Mouse (Mus musculus) lung, embryonic 15.5 days (tissue): ENCODE data around the gene Syn3. TPM values are rescaled to one million over a fixed set of nuclear protein-coding genes. Genes with fewer than 3 reads are reported as not detected.

Source experiments
- ATAC-seq: fragments of 200-750 bp; cut with Nextera tagmentation; 2 replicates; pipeline ENCODE4 v1.8.0; 2017; ENCODE audit warnings: moderate number of reproducible peaks, borderline replicate concordance; ENCODE audit not compliant: low FRiP score, low TSS enrichment; ENCODE audit errors: extremely low read depth
- H3K27ac ChIP-seq: fragments of 300-500 bp; sonication (generic); 2 replicates; pipeline ENCODE4 v1.5.1; 2015; ENCODE audit warnings: moderate library complexity, mild to moderate bottlenecking, inconsistent platforms
- H3K27me3 ChIP-seq: fragments of 300-500 bp; sonication (generic); 2 replicates; pipeline ENCODE4 v1.6.1; 2015; ENCODE audit warnings: inconsistent platforms
- H3K36me3 ChIP-seq: fragments of 300-500 bp; sonication (generic); 2 replicates; pipeline ENCODE4 v1.6.1; 2015; ENCODE audit warnings: inconsistent platforms
- H3K4me1 ChIP-seq: fragments of 300-500 bp; sonication (generic); 2 replicates; pipeline ENCODE4 v1.6.1; 2015; ENCODE audit warnings: inconsistent platforms
- H3K4me2 ChIP-seq: fragments of 300-500 bp; sonication (generic); 2 replicates; pipeline ENCODE4 v1.6.1; 2015; ENCODE audit warnings: inconsistent platforms, mild to moderate bottlenecking, moderate library complexity
- H3K4me3 ChIP-seq: fragments of 300-500 bp; sonication (generic); 2 replicates; pipeline ENCODE4 v1.5.1; 2015; ENCODE audit warnings: mild to moderate bottlenecking, inconsistent platforms
- H3K9ac ChIP-seq: fragments of 300-500 bp; sonication (generic); 2 replicates; pipeline ENCODE4 v1.6.1; 2015; ENCODE audit warnings: inconsistent platforms
- H3K9me3 ChIP-seq: fragments of 300-500 bp; sonication (generic); 2 replicates; pipeline ENCODE4 v1.6.1; 2016; ENCODE audit warnings: inconsistent platforms
- whole genome bisulfite sequencing: fragments of 180-500 bp; shearing (Covaris S2); methylation state at CpG from one replicate; pipeline ENCODE4 v1.1.7; 2015; 5-methylcytosine and 5-hydroxymethylcytosine counted together
- polyA plus RNA-seq: library from polyadenylated mRNA; unstranded; fragments of >200 nt; fragmentation: Nextera tagmentation; extraction: Ambion mirVana; gene quantifications from 2 replicates; pipeline ENCODE4 v1.2.1, GENCODE M21; 2015

Syn3 gene
- polyA plus RNA-seq, 1 experiment from 2014 or later, result 2.6 TPM

GRCm38 (mm10) chr10:86315513-86315912 lies 183.2 kb downstream of the Syn3 start:
- ATAC-seq, result no peak
- H3K4me3 ChIP-seq, result no peak overlapping the region
- no peaks in the 10 kb centered on the region for H3K9me3 ChIP-seq
- H3K27me3 ChIP-seq, result no peaks in the 10 kb centered on the region
- peaks cover 23% of the 10 kb centered on the region for H3K4me1 ChIP-seq
- H3K36me3 ChIP-seq, result no peaks in the 10 kb centered on the region
- H3K27ac ChIP-seq, result no peak overlapping the region
- H3K9ac ChIP-seq, result no peak overlapping the region
- 50% methylated on average over 3 of the region's 3 CpGs for whole genome bisulfite sequencing
- H3K4me2 ChIP-seq, result no peak overlapping the region

- Histone ChIP-seq H3K4me3 (no peak overlapping the region), H3K9ac (no peak overlapping the region), H3K9me3 (no peaks in the 10 kb centered on the region), H3K27me3 (no peaks in the 10 kb centered on the region), H3K27ac (no peak overlapping the region), H3K4me2 (no peak overlapping the region), H3K36me3 (no peaks in the 10 kb centered on the region), H3K4me1 (peaks cover 24% of the 10 kb centered on the region)
- WGBS, result 80% methylated on average over 1 of the region's 1 CpGs
- no peak for ATAC-seq
Measured at GRCm38 (mm10) chr10:86313448-86313847, 185.2 kb downstream of the Syn3 start.

- Histone ChIP-seq H3K36me3 (no peaks in the 10 kb centered on the region), H3K4me3 (no peak overlapping the region), H3K4me1 (peaks cover 20% of the 10 kb centered on the region), H3K9ac (no peak overlapping the region), H3K27me3 (no peaks in the 10 kb centered on the region), H3K4me2 (no peak overlapping the region), H3K9me3 (no peaks in the 10 kb centered on the region), H3K27ac (no peak overlapping the region)
- ATAC-seq, result no peak
- 86% methylated on average over 3 of the region's 3 CpGs for WGBS
Measured at GRCm38 (mm10) chr10:86312976-86313375, 185.7 kb downstream of the Syn3 start.

- ATAC-seq, result peak; percentile 83
- no peaks in the 10 kb centered on the region for H3K27me3 ChIP-seq
- no peak overlapping the region for H3K4me2 ChIP-seq
- H3K4me1 ChIP-seq, result peaks cover 17% of the 10 kb centered on the region
- no peak overlapping the region for H3K4me3 ChIP-seq
- H3K36me3 ChIP-seq, result peaks cover 16% of the 10 kb centered on the region
- 26% methylated on average over 6 of the region's 6 CpGs for WGBS
- no peaks in the 10 kb centered on the region for H3K9me3 ChIP-seq
- no peak overlapping the region for H3K9ac ChIP-seq
- H3K27ac ChIP-seq, result peak overlapping the region; percentile 25
Measured at GRCm38 (mm10) chr10:86310527-86310926, 188.2 kb downstream of the Syn3 start.

GRCm38 (mm10) chr10:86307235-86307634 lies 191.5 kb downstream of the Syn3 start:
- WGBS, result 88% methylated on average over 4 of the region's 4 CpGs
- Histone ChIP-seq H3K4me1 (peaks cover 32% of the 10 kb centered on the region), H3K36me3 (peaks cover 16% of the 10 kb centered on the region), H3K27me3 (no peaks in the 10 kb centered on the region), H3K27ac (no peak overlapping the region), H3K4me2 (no peak overlapping the region), H3K9ac (no peak overlapping the region), H3K4me3 (no peak overlapping the region), H3K9me3 (no peaks in the 10 kb centered on the region)
- no peak for ATAC-seq

- Histone ChIP-seq H3K4me1 (peaks cover 38% of the 10 kb centered on the region), H3K27ac (no peak overlapping the region), H3K36me3 (peaks cover 16% of the 10 kb centered on the region), H3K4me3 (no peak overlapping the region), H3K9ac (no peak overlapping the region), H3K4me2 (no peak overlapping the region), H3K9me3 (no peaks in the 10 kb centered on the region), H3K27me3 (no peaks in the 10 kb centered on the region)
- 20% methylated on average over 2 of the region's 2 CpGs for WGBS
- ATAC-seq, result no peak
Measured at GRCm38 (mm10) chr10:86304583-86304982, 194.1 kb downstream of the Syn3 start.

GRCm38 (mm10) chr10:86303495-86303876 lies 195.2 kb downstream of the Syn3 start:
- Histone ChIP-seq H3K4me1 (peaks cover 38% of the 10 kb centered on the region), H3K36me3 (peaks cover 16% of the 10 kb centered on the region), H3K4me2 (peak overlapping the region; percentile 87), H3K4me3 (0 out of 2 replicates have a peak overlapping the region, but pooled peaks have one; percentile 61), H3K9ac (no peak overlapping the region), H3K27ac (peak overlapping the region; percentile 86), H3K27me3 (no peaks in the 10 kb centered on the region), H3K9me3 (no peaks in the 10 kb centered on the region)
- WGBS, result 48% methylated on average over 2 of the region's 2 CpGs
- ATAC-seq, result no peak

GRCm38 (mm10) chr10:86302761-86303494 lies 195.8 kb downstream of the Syn3 start:
- ATAC-seq, result peak; percentile 11; the same call in 1 of the 2 replicates
- peak overlapping the region; percentile 61 for H3K4me3 ChIP-seq
- H3K4me2 ChIP-seq, result peak overlapping the region; percentile 87
- 16% methylated on average over 8 of the region's 8 CpGs for WGBS
- no peaks in the 10 kb centered on the region for H3K9me3 ChIP-seq
- peak overlapping the region; percentile 23; the same call in 1 of the 2 replicates for H3K9ac ChIP-seq
- peaks cover 16% of the 10 kb centered on the region for H3K36me3 ChIP-seq
- peak overlapping the region; percentile 86 for H3K27ac ChIP-seq
- H3K4me1 ChIP-seq, result peaks cover 38% of the 10 kb centered on the region
- no peaks in the 10 kb centered on the region for H3K27me3 ChIP-seq

GRCm38 (mm10) chr10:86302318-86302648 lies 196.4 kb downstream of the Syn3 start:
- Histone ChIP-seq H3K27me3 (no peaks in the 10 kb centered on the region; the same call in 1 of the 2 replicates), H3K36me3 (peaks cover 14% of the 10 kb centered on the region), H3K4me2 (peak overlapping the region; percentile 87), H3K27ac (peak overlapping the region; percentile 86), H3K9ac (peak overlapping the region; percentile 75), H3K4me3 (peak overlapping the region; percentile 61), H3K9me3 (no peaks in the 10 kb centered on the region), H3K4me1 (peaks cover 38% of the 10 kb centered on the region)
- no peak for ATAC-seq
- 49% methylated on average over 4 of the region's 4 CpGs for WGBS

GRCm38 (mm10) chr10:86301593-86302317 lies 196.9 kb downstream of the Syn3 start:
- peak overlapping the region; percentile 75 for H3K9ac ChIP-seq
- H3K4me3 ChIP-seq, result peak overlapping the region; percentile 61
- peak overlapping the region; percentile 86 for H3K27ac ChIP-seq
- peaks cover 38% of the 10 kb centered on the region for H3K4me1 ChIP-seq
- no peaks in the 10 kb centered on the region; the same call in 1 of the 2 replicates for H3K27me3 ChIP-seq
- H3K9me3 ChIP-seq, result no peaks in the 10 kb centered on the region
- ATAC-seq, result no peak
- H3K4me2 ChIP-seq, result peak overlapping the region; percentile 87
- 17% methylated on average over 4 of the region's 4 CpGs for WGBS
- peaks cover 9% of the 10 kb centered on the region for H3K36me3 ChIP-seq

GRCm38 (mm10) chr10:86301117-86301490 lies 197.6 kb downstream of the Syn3 start:
- Histone ChIP-seq H3K27ac (peak overlapping the region; percentile 86), H3K4me2 (peak overlapping the region; percentile 87), H3K4me3 (peak overlapping the region; percentile 61), H3K9ac (peak overlapping the region; percentile 75), H3K4me1 (peaks cover 39% of the 10 kb centered on the region), H3K27me3 (peaks cover 4% of the 10 kb centered on the region; the same call in 1 of the 2 replicates), H3K9me3 (no peaks in the 10 kb centered on the region), H3K36me3 (peaks cover 4% of the 10 kb centered on the region; the same call in 1 of the 2 replicates)
- under 1% methylated on average over 10 of the region's 10 CpGs for WGBS
- no peak for ATAC-seq
